Mouse (Mus musculus) brain, adult 2 months (tissue): ENCODE measurements around the gene Eif5a.
"Not testable (repeated sequence)": the region's sequence is repeated elsewhere in the genome, so short reads cannot be mapped to it uniquely, and the experiment has no call there.

ENCODE experiments used
- DNase-seq: peaks from one replicate; pipeline ENCODE4 v3.0.0; 2011; ENCODE audit warnings: low read depth, low spot score

Gene Eif5a

DNA sequence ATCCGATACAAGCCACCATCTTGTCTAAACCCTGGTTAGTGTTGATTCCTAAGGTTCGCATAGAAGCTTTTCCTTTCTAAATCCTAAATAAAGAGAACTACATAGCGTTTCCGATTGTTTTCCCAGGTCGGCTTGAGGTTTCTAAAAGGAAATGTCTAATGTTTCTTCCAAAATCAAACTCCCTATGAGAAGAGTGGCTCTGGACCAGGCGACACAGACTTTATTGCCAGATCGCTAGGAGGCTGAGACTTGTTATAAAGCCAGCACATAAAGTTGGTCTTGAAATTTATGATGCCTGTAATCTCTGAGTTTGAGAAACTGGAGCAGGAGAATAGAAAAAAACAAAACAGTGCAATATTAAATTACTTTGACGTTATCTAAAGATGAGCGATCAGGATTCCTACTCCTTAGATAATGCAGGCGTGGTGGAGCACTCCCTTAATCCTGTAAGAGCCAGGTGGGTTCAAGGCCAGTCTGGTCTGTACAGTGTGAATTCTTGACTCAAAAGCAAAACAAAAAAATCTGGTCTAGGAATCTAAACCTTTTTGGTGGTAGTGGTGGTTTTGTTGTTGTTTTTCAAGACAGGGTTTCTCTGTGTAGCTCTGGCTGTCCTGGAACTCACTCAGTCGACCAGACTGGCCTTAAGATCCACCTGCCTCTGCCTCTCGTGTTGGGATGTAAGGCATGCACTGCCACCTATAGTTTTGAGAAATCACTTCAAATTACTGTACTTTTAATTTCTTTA, 426 bp upstream of the Eif5a start:
- DNase-seq = peak; percentile 29

DNA sequence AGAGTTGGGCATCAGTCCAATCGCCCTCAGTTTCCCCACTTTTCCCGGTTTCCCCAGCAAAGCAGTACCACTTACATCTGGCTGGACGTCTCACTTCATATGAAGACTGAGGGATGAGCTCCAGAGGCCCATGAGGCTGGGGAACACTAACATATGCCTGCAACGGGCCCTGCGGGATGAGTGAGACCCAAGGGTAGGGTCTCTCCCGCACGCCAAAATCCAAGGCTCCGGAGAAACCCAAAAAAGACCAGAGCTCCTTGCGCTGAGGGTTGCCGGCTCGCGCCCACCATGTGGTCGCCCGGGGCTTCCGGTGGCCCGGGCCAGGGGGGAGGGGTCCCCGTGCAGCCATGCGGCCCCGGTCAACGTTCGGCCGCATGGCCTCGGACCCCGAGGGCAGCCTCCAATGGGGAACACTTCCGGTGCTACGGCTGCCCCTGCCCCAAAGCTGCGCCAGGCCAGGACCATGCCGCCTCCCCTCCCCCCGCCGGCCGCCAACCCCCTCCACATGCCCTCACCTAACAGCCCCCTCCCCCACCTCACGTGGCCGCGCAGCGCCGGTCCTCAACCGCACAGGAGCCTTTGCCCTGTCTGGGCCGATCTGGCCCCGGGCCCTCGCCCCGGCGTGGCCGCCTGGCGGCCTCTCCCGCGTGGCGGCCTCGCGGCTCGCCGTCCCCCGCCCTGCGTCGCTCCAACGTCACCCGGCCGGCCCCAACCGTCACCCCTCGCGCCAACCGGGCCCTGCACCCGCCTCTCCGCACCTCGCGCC, 1.3 kb downstream of the Eif5a start:
- DNase-seq = peak; percentile 60

DNA sequence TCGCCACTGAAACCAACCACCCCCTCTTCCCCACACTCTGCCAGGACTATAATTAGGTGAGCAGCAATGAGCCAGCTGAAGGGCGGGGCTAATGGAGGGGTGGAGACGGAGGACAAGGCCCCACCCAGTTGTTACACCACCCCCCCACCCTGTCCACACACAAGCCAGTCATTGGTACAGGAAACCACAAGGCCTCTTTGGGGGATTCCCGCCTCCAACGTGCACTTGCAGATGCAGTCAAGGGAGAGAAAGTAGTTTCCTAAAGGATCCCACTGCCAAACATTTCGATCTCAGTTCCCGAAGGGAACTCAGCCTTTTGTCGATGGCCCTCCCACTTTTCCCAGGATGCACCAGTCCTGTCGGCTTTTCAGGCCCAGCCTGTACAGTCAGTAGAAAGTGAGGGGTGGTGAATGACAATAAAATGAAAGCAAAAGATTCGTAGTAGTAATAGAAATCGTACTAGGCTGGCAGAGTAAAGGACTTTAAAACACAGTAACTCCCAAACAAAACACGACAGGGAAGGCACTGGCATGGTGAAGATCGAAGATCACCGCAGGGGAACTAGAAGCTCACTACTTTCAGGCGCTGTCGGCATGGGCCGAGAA, 2.0 kb downstream of the Eif5a start:
- peak; percentile 77 for DNase-seq

DNA sequence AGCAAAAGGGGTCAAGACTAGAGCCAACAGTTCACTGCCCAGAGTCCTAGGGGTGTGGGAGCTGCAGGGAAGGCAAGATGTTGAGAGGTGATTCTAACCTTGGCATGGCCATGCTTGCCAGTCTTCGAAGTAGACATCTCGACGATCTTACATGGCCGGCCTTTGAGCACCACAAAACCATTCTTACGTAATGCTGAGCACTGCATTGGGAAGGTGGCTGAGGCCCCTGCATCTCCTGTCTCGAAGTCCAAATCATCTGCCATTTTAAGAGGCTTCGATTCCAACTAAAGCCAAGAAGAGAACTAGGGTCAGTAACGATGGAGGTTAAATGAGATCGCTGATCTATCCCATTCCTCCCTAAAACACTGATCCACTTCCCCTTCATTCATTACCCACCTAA, 2.7 kb downstream of the Eif5a start:
- no peak for DNase-seq

DNA sequence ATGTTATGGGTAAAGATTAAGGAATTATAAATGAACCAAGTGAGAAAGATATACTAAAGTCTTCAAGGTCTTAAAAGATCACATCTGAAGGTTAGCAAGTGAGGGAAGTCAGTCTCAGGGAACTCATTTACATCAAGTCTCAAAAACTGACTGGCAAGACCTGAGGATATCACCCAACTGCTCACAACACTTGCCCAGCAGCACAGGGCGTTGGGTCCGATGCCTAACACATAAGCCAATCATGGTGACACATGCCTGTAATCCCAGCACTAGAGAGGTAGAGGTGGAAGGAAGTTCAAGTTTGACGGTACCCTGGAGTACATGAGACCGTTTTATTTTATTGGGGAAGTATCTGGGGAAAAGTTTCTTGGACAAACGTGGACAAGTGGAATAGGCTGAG, 3.6 kb downstream of the Eif5a start:
- DNase-seq = no peak

DNA sequence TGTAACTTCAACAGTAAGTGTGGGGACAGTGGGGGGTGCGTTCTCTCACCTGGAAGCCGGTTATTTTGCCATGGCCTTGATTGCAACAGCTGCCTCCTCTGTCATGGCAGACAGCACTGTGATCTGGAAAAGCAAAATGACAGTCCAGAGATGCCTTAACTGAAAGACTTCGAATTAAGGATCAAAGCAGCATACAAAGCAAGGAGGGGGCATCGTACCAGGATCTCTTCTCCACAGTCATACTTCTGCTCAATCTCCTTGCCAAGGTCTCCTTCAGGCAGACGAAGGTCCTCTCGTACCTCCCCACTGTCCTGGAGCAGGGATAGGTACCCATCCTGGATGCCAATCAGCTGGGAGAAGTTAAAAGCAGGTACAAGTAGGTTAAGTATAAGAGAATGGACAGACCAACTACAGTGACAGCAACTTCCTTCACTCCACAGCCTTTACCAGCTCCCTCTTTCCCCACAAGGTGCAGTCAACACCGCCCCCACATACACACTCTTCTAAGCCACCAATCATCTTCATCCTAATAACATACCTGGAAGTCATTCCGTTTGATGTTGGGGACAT, 4.3 kb downstream of the Eif5a start:
- DNase-seq = no peak

DNA sequence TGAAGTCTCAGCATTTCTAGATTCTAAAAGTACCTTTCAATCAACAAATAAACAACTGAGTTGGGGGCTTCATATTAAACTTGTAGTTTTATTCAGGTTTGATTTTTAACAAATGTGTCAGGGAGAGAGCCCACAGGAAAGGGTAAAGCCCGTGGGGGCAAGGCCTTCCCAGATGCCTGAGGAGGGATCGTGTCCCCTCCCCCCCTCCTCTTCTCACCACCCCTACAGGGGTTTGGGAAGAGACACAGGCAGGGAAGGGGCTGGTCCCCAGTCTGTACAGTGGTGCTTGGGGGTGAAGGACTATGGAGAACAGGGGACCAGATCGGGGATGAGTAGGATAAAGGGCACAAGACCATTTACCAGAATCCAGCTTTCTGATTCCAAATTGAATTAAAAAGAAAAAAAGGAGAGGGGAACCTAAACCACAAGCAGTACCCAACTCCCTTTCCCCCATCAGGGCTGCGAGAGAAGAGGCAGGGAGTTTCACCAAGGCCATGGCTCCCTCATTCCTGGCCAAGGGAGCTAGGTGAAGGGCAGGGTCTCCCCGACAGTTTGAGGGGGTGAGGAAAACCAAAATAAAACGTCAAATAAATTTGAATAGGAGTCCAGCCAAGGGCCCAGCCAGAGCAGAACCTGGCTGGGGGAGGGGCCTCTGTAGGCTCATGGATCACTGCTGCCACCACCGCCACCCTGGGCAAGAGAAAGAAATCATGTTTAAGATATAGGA, 4.9 kb downstream of the Eif5a start:
- DNase-seq = not testable (repeated sequence)

DNA sequence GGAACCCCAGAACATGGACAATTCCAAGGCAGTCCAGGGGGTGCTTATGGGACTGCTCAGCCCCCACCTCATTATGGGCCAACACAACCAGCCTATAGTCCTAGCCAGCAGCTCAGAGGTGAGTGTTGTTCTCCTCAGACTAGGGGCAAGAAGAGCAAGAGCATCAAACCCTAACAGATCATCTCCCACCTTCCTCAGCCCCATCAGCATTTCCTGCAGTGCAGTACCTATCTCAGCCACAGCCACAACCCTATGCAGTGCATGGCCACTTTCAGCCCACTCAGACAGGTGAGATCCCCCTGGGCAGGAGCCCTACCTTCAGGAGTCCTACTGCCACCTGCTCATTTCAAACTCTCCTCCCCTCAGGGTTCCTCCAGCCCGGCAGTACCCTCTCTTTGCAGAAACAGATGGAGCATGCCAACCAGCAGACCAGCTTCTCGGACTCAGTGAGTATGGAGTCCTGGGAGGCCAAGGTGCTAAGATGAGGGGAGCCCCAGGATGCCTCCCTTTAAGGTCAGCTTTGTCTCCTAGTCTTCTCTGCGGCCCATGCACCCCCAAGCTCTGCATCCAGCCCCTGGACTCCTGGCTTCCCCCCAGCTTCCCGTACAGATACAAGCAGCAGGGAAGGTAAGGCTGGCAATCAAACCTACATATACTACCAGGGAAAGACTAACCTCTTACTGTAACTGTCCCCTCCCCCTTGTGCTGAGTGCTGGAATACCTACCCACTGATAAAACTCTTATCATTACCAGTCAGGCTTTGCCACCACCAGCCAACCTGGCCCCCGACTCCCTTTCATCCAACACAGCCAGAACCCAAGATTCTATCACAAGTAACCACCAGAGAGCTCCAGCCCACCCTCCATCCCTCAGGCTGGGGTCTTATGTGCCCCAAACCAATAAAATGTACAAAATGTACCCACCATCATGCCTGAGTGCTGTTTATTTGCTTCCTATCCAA, 5.8 kb downstream of the Eif5a start:
- no peak for DNase-seq

DNA sequence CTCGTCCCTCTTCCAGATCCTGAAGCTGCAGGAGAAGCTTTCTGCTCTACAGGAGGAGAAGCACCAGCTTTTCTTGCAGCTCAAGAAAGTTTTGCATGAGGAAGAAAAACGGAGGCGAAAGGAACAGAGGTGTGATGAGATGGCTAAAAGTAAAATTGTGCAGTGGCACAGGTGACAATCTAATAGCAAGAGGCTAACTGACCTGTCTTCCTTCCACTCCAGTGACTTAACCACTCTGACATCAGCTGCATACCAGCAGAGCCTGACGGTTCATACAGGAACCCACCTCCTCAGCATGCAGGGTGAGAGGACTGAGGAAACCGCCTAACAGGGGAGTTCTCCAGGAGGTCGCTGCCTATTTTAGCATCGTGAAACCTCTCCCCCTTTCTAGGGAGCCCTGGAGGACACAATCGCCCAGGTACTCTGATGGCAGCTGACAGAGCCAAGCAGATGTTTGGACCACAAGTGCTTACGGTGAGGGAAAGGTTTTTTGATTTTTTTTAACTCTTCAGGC, 6.8 kb downstream of the Eif5a start:
- no peak for DNase-seq

DNA sequence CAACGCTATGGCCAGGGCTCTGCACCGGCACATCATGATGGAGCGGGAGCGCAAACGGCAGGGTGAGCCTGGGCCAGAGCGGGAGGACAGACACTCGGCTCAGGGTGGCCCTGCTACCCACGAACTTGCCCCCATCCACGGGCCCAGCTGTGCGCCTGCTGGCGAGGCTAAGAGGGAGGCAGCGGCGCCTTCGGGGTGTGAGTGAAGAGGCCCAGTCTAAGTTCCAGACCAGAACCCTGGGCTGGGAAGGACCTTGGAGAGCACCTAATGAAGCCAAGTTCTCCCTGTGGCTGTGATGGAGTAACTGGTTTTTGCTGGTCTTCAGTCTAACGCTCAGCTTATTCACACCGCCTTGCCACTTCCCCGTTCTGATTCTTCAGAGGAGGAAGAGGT, 7.4 kb downstream of the Eif5a start:
- DNase-seq = no peak

DNA sequence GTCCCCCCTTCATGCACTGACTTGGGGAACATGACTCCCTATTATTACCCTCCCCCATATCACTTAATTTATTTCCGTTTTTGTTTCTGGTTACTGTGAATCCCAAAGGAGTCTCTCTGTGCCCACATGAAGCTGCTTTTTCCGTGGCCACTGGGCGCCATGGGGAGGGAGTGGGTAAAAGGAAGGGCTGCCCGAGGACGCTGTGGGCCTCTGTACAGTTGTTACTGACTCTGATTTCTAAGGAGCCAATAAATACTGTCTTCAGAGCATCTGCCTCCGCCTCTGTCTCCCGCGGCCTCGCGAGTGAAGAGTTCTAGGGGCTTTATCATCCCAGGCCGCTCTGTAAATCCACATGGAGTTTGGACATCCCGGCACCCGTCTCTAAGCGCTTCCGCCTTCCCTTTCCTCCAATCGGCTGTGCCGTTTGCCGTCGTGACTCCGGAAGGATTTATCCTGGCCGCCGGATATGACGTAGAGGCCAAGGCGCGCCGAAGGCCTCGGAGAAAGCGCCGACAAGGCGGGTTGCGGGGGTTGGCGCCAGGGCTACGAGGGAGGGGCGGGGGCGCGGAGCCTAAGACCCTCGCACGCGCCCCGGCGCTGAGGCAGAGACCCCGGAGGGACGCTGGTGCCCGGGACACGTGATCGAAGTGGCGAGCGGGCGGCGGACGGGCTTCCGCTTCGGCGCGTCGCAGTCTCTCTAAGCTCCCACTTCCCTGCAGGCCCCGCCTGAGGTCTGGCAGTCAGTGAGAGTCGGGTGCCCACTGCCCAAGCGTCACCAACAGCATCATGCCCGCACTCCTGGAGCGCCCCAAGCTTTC, 8.0 kb downstream of the Eif5a start, which contains the start of gene Gps2:
Gene Gps2 (plus strand): TSS at position 335 of the 818 bp plus-strand sequence.
- DNase-seq = peak; percentile 99

DNA sequence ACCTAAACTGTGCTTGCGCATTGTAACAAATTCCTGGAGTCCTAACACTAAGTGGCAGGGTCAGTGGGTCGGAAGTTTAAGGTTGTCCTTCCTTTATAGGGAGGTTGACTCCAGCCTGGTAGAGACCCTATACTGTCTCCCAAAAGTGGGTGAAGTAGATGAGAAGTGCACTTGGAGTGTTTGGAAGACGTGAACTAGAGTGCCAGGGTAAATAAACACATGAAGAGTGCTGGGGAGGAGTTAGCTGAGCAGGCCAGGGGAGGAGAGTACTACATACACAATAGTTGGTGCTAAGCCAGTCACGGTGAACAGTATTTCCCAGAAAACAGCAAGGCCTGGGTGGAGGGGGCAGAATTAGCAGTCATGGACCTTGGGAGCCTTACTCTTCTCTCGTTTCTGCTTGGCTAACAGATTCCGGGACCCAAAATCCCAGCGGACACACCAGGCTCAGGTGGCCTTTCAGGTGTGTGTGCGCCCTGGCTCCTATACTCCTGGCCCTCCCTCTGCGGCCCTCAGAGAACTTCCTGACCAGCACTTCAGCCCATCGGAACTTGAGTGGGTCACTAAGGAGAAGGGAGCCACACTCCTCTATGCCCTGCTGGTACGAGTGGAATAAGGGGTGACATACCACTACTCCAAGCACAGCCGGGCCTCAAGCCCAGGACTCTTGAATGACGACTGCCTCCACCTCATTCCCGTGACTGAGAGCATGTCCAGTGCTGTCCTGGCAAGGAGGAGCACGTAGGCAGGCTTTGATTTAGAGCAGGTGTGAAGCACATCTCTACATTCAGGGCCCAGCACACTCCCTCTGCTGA, 8.8 kb downstream of the Eif5a start:
- DNase-seq = no peak

DNA sequence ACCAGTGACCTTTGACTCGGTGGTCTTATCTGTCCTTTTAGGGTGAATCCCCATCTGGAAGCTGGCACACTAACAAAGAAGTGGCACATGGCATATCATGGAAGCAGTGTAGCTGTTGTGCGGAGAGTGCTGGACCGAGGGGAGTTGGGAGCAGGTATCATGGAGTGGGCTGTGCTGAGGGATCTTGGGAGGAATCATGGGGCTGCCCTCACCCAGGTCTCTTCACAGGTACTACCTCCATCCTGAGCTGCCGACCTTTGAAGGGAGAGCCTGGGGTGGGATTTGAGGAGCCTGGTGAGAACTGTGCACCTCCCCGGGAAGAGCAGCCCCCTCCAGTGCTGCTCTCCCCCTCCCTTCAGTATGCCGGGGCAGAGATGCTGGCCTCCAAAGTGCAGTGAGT, 10.1 kb downstream of the Eif5a start:
- no peak for DNase-seq

DNA sequence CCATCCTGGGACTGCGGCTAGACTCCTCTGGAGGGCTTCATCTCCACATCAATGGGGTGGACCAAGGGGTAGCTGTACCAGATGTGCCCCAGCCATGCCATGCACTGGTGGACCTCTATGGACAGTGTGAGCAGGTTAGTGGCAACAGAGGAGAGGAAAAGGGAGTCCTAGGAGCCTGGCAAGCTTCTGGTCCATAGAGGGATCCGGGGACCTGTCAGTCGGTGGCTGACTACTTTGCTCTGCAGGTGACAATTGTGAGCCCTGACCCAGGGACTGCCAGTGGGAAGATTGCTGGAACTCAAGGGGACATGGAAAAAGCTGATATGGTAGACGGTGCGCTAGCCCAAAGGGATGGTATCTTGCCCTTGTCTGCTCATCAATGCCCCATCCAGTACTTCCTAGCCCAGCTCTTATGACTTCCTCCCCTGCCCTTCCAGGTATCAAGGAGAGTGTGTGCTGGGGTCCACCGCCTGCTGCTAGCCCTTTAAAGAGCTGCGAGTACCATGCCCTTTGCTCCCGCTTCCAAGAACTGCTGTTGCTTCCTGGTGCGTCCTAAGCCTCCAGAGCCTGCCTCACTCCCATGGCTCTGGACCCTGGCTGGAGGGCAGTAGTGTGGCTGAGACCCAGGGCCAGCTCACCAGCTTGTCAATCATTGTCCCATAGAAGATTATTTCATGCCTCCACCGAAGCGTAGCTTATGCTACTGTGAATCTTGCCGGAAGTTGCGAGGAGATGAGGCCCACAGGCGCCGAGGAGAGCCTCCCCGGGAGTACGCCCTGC, 10.8 kb downstream of the Eif5a start:
- DNase-seq = no peak

DNA sequence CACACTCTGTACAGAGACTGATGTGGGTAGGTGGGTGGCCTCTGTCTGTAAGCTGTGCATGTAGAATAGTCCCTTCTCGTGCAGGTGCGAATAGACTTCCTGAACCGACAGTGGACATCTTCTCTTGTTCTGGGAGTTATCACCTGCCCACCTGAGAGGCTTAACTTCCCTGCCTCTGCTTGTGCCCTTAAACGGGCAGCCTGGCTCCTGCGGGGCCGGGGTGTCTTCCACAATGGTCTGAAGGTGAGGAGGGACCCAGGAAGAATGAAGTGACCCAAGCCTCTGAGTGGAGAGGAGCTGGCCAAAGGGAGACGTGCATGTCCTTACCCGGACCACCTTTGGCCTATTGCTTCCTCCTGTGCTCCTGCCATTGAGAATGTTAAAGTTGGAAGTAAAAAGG, 11.6 kb downstream of the Eif5a start:
- no peak for DNase-seq

DNA sequence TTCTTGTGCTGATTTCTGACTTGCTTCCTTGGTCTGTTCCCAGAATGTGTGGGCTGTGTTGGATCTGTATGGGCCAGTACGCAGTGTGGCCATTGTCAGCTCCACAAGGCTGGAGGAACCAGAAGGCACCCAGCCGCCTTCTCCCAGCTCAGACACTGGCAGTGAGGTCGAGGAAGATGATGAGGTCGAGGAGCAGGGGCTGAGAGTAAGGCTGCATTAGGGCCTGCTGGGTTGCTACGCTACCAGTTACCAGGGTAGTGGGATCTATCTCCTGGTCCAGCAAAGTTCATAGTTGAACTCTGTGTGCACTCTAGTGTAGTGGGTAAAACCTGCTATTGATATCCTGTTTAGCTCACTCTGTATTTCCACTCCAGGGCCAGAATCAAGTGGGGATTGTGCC, 12.6 kb downstream of the Eif5a start:
- no peak for DNase-seq

DNA sequence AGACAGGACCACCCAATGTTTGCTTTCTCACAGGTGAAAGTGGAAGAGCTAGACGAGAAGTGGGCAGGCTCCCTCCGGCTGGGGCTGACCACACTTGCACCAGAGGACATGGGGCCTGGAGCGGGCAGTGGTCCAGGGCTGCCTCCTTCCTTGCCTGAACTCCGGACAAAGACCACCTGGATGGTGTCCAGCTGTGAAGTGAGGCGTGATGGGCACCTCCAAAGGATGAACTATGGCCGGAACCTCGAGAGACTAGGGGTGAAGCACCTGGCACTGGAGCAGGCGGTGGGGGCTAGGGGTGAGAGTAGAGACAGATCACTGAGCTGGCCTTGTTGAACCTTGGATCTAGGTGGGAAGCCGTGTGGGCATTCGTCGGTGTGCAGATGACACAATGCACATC, 13.1 kb downstream of the Eif5a start:
- no peak for DNase-seq

DNA sequence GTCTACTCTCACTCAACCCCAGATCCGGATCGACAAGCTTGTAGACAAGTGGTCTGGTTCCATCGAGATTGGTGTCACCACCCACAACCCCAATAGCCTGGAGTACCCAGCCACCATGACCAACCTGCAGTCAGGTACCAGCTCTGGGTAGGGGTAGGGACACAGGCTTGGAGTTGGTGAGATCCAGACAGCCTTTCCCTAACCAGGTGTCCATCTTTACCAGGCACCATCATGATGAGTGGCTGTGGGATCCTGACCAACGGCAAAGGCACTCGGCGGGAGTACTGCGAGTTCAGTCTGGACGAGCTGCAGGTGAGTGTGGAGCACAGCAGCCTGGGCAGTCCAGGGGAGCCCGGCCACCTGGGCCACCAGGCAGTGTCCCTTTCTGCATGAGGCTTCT, 17.4 kb downstream of the Eif5a start:
- no peak for DNase-seq
